Mouse (Mus musculus): ENCODE results near the gene Chodl. TPM values are rescaled to one million over a fixed set of nuclear protein-coding genes. Genes with fewer than 3 reads are reported as not detected.
A peak's percentile ranks its signal among the peaks of the same experiment; 100 is the strongest.

Gene Chodl
- polyA plus RNA-seq, 2 experiments = 68.9 to 106 TPM

GRCm38 (mm10) chr16:78950359-78950758 is 19.6 kb downstream of the Chodl start:
- no peak overlapping the region for H3K9ac ChIP-seq (ENCODE audit: low read depth, low read length, severe bottlenecking)
- DNase-seq (ENCODE audit: low spot score) = no peak
- H3K27ac ChIP-seq (replicated peaks; ENCODE audit: low read depth, low read length) = no peak overlapping the region
- no peak for TF ChIP-seq POLR2A (IDR thresholded peaks at IDR 0.05; ENCODE audit: borderline replicate concordance, extremely low read depth, insufficient read depth, insufficient read length)
- H3K9me3 ChIP-seq (ENCODE audit: control insufficient read depth, low read length) = no peaks in the 10 kb centered on the region
- ATAC-seq (ENCODE audit: low FRiP score, low read depth) = no peak
- no peak overlapping the region for H3K4me2 ChIP-seq (replicated peaks; ENCODE audit: low read depth, low read length, severe bottlenecking)
- 73% methylated on average over 4 of the region's 4 CpGs for WGBS
- no peaks in the 10 kb centered on the region for H3K36me3 ChIP-seq (ENCODE audit: control insufficient read depth, insufficient read depth, low read length)
- no peaks in the 10 kb centered on the region for H3K27me3 ChIP-seq (ENCODE audit: control insufficient read depth, insufficient read depth, low read length)
- no peak overlapping the region for H3K4me3 ChIP-seq (replicated peaks; ENCODE audit: low read length)
- no peaks in the 10 kb centered on the region for H3K4me1 ChIP-seq (ENCODE audit: control insufficient read depth, insufficient read depth, low read length)

GRCm38 (mm10) chr16:78957434-78957833 is 26.7 kb downstream of the Chodl start:
- H3K9me3 ChIP-seq (ENCODE audit: control insufficient read depth, low read length) = no peaks in the 10 kb centered on the region
- no peak overlapping the region for H3K27ac ChIP-seq (replicated peaks; ENCODE audit: low read depth, low read length)
- H3K4me3 ChIP-seq (replicated peaks; ENCODE audit: low read length) = no peak overlapping the region
- DNase-seq (ENCODE audit: low spot score) = no peak
- no peaks in the 10 kb centered on the region for H3K36me3 ChIP-seq (ENCODE audit: control insufficient read depth, insufficient read depth, low read length)
- H3K4me1 ChIP-seq (ENCODE audit: control insufficient read depth, insufficient read depth, low read length) = no peaks in the 10 kb centered on the region
- H3K27me3 ChIP-seq (ENCODE audit: control insufficient read depth, insufficient read depth, low read length) = no peaks in the 10 kb centered on the region
- no peak for ATAC-seq (ENCODE audit: low FRiP score, low read depth)
- H3K9ac ChIP-seq (ENCODE audit: low read depth, low read length, severe bottlenecking) = no peak overlapping the region
- TF ChIP-seq POLR2A (IDR thresholded peaks at IDR 0.05; ENCODE audit: borderline replicate concordance, extremely low read depth, insufficient read depth, insufficient read length) = no peak
- 67% methylated on average over 2 of the region's 2 CpGs for WGBS
- no peak overlapping the region for H3K4me2 ChIP-seq (replicated peaks; ENCODE audit: low read depth, low read length, severe bottlenecking)

GRCm38 (mm10) chr16:78969091-78969731 is 38.5 kb downstream of the Chodl start:
- no peak overlapping the region for H3K27ac ChIP-seq (replicated peaks; ENCODE audit: low read depth, low read length)
- no peak overlapping the region for H3K4me3 ChIP-seq (replicated peaks; ENCODE audit: low read length)
- no peak overlapping the region for H3K9ac ChIP-seq (ENCODE audit: low read depth, low read length, severe bottlenecking)
- H3K4me2 ChIP-seq (replicated peaks; ENCODE audit: low read depth, low read length, severe bottlenecking) = no peak overlapping the region
- H3K36me3 ChIP-seq (ENCODE audit: control insufficient read depth, insufficient read depth, low read length) = no peaks in the 10 kb centered on the region
- no peaks in the 10 kb centered on the region for H3K9me3 ChIP-seq (ENCODE audit: control insufficient read depth, low read length)
- H3K27me3 ChIP-seq (ENCODE audit: control insufficient read depth, insufficient read depth, low read length) = no peaks in the 10 kb centered on the region
- TF ChIP-seq POLR2A (IDR thresholded peaks at IDR 0.05; ENCODE audit: borderline replicate concordance, extremely low read depth, insufficient read depth, insufficient read length) = no peak
- no peaks in the 10 kb centered on the region for H3K4me1 ChIP-seq (ENCODE audit: control insufficient read depth, insufficient read depth, low read length)
- ATAC-seq (ENCODE audit: low FRiP score, low read depth) (no peak), DNase-seq (ENCODE audit: low spot score) (peak; percentile 65)
- 31% methylated on average over 13 of the region's 13 CpGs for WGBS

- H3K9ac ChIP-seq (ENCODE audit: low read depth, low read length, severe bottlenecking) = no peak overlapping the region
- H3K4me2 ChIP-seq (replicated peaks; ENCODE audit: low read depth, low read length, severe bottlenecking) = no peak overlapping the region
- H3K27ac ChIP-seq (replicated peaks; ENCODE audit: low read depth, low read length) = no peak overlapping the region
- no peaks in the 10 kb centered on the region for H3K9me3 ChIP-seq (ENCODE audit: control insufficient read depth, low read length)
- H3K4me3 ChIP-seq (replicated peaks; ENCODE audit: low read length) = no peak overlapping the region
- WGBS = 94% methylated on average over 13 of the region's 13 CpGs
- no peaks in the 10 kb centered on the region for H3K27me3 ChIP-seq (ENCODE audit: control insufficient read depth, insufficient read depth, low read length)
- DNase-seq (ENCODE audit: low spot score) (no peak), ATAC-seq (ENCODE audit: low FRiP score, low read depth) (no peak)
- H3K36me3 ChIP-seq (ENCODE audit: control insufficient read depth, insufficient read depth, low read length) = no peaks in the 10 kb centered on the region
- TF ChIP-seq POLR2A (IDR thresholded peaks at IDR 0.05; ENCODE audit: borderline replicate concordance, extremely low read depth, insufficient read depth, insufficient read length) = no peak
- no peaks in the 10 kb centered on the region for H3K4me1 ChIP-seq (ENCODE audit: control insufficient read depth, insufficient read depth, low read length)
Observed at GRCm38 (mm10) chr16:78974099-78974498, 43.4 kb downstream of the Chodl start.

- Histone ChIP-seq H3K27ac (replicated peaks; ENCODE audit: low read depth, low read length) (no peak overlapping the region), H3K9me3 (ENCODE audit: control insufficient read depth, low read length) (no peaks in the 10 kb centered on the region), H3K36me3 (ENCODE audit: control insufficient read depth, insufficient read depth, low read length) (no peaks in the 10 kb centered on the region), H3K9ac (ENCODE audit: low read depth, low read length, severe bottlenecking) (no peak overlapping the region), H3K4me2 (replicated peaks; ENCODE audit: low read depth, low read length, severe bottlenecking) (no peak overlapping the region), H3K4me1 (ENCODE audit: control insufficient read depth, insufficient read depth, low read length) (no peaks in the 10 kb centered on the region), H3K27me3 (ENCODE audit: control insufficient read depth, insufficient read depth, low read length) (no peaks in the 10 kb centered on the region), H3K4me3 (replicated peaks; ENCODE audit: low read length) (no peak overlapping the region)
- DNase-seq (ENCODE audit: low spot score) (no peak), ATAC-seq (ENCODE audit: low FRiP score, low read depth) (no peak)
- 72% methylated on average over 8 of the region's 8 CpGs for WGBS
- no peak for TF ChIP-seq POLR2A (IDR thresholded peaks at IDR 0.05; ENCODE audit: borderline replicate concordance, extremely low read depth, insufficient read depth, insufficient read length)
Observed at GRCm38 (mm10) chr16:78976384-78976783, 45.6 kb downstream of the Chodl start.

Other genes starting within 250 kb of the Chodl start
- gene Tmprss15, start 160.1 kb downstream of the Chodl start, polyA plus RNA-seq (2012; rRNA removed) = not detected in 2 replicates
- not detected in 2 replicates for gene Tmprss15, start 160.1 kb downstream of the Chodl start, polyA plus RNA-seq (2014; fragmentation: Nextera tagmentation; extraction: Ambion mirVana)